In genomic region chr8:108820634-108821033, GRCm38 (mm10) we compare ENCODE assay signal across 7 mouse cellular contexts.
A peak's percentile ranks its signal among the peaks of the same experiment; 100 is the strongest.
DNase-seq lines count a peak whose midpoint lies in the region; ATAC-seq and TF ChIP-seq lines count a peak whose summit lies in the region.

No protein-coding gene starts in this region.

- TF ChIP-seq POLR2A in brain, embryonic 14.5 days (IDR thresholded peaks at IDR 0.05; ENCODE audit: borderline replicate concordance, extremely low read depth, insufficient read depth, insufficient read length, poor library complexity, severe bottlenecking): no peak

- H3K36me3 ChIP-seq in intestine, embryonic 14.5 days (ENCODE audit: control insufficient read depth, insufficient read depth, low read length): no peaks in the 10 kb centered on the region
- no peaks in the 10 kb centered on the region for H3K36me3 ChIP-seq in neural tube, embryonic 15.5 days

- 31% methylated on average over 6 of the region's 6 CpGs for WGBS in intestine, embryonic 14.5 days
- WGBS in neural tube, embryonic 15.5 days: 23% methylated on average over 6 of the region's 6 CpGs

- H3K27me3 ChIP-seq in intestine, embryonic 14.5 days (replicated peaks; ENCODE audit: control insufficient read depth, insufficient read depth, low read length): no peaks in the 10 kb centered on the region
- no peaks in the 10 kb centered on the region for H3K27me3 ChIP-seq in neural tube, embryonic 15.5 days (replicated peaks)

- H3K4me2 ChIP-seq in intestine, embryonic 14.5 days (ENCODE audit: low read length): peak overlapping the region; percentile 42
- peak overlapping the region; percentile 36 for H3K4me2 ChIP-seq in neural tube, embryonic 15.5 days

- no peak overlapping the region for H3K9ac ChIP-seq in intestine, embryonic 14.5 days (ENCODE audit: low read length)
- no peak overlapping the region for H3K9ac ChIP-seq in neural tube, embryonic 15.5 days (replicated peaks)

- no peaks in the 10 kb centered on the region for H3K9me3 ChIP-seq in intestine, embryonic 14.5 days (ENCODE audit: control insufficient read depth, low read length)
- H3K9me3 ChIP-seq in neural tube, embryonic 15.5 days (replicated peaks): no peaks in the 10 kb centered on the region

- ATAC-seq in erythroid progenitor cell, adult 5-6 weeks (replicated peaks; ENCODE audit: low FRiP score, poor library complexity, severe bottlenecking): 0 out of 2 replicates have a peak, but pooled peaks have one; percentile 62
- peak; percentile 79 for ATAC-seq in intestine, embryonic 14.5 days (replicated peaks; ENCODE audit: low FRiP score, low TSS enrichment, low read depth)
- peak; percentile 64; the same call in 1 of the 2 replicates for ATAC-seq in neural tube, embryonic 15.5 days (ENCODE audit: low FRiP score)

- peak; percentile 75 for DNase-seq in brain, embryonic 14.5 days (ENCODE audit: low read depth)
- no peak for DNase-seq in intestine, embryonic 14.5 days (ENCODE audit: low spot score)
- peak; percentile 71 to 77 for DNase-seq in lung, adult 18-20 months
- no peak for DNase-seq in urinary bladder, postnatal 14 days (ENCODE audit: low spot score)
- DNase-seq in right cerebral cortex, postnatal 36 days (ENCODE audit: low spot score in 2 of 2): no peak

- no peak for TF ChIP-seq CTCF in brain, embryonic 14.5 days (IDR thresholded peaks at IDR 0.05; ENCODE audit: borderline replicate concordance, extremely low read depth, insufficient read depth, insufficient read length)

- peaks cover 39% of the 10 kb centered on the region for H3K4me1 ChIP-seq in intestine, embryonic 14.5 days (replicated peaks; ENCODE audit: control insufficient read depth, insufficient read depth, low read length)
- H3K4me1 ChIP-seq in neural tube, embryonic 15.5 days: peaks cover 43% of the 10 kb centered on the region

- no peak overlapping the region for H3K27ac ChIP-seq in intestine, embryonic 14.5 days (ENCODE audit: low read depth)
- no peak overlapping the region for H3K27ac ChIP-seq in neural tube, embryonic 15.5 days (replicated peaks)

- H3K4me3 ChIP-seq in intestine, embryonic 14.5 days (ENCODE audit: low read depth, low read length): no peak overlapping the region
- 0 out of 2 replicates have a peak overlapping the region, but pooled peaks have one; percentile 1 for H3K4me3 ChIP-seq in neural tube, embryonic 15.5 days (replicated peaks)

Comparison
In these comparisons a context has a peak if more than half of its experiments do, and no peak if none do; other contexts are left out.
1. DNase-seq: peak in brain, embryonic 14.5 days (single experiment) and lung, adult 18-20 months (2 of 2); none in intestine, embryonic 14.5 days (single experiment), urinary bladder, postnatal 14 days (single experiment) and right cerebral cortex, postnatal 36 days (0 of 2).
2. Peak in every context shown above with its lines, with median percentiles within 50 percentile points of each other: ATAC-seq.